Mouse (Mus musculus): ENCODE data around the gene Gcnt2. TPM values are rescaled to one million over a fixed set of nuclear protein-coding genes. Genes with fewer than 3 reads are reported as not detected.

The Gcnt2 gene
- not detected in 2 replicates for polyA plus RNA-seq (2012; ENCODE audit: insufficient read depth, insufficient read length, low replicate concordance, missing spikeins)

- peak within 1 kb of the TSS; percentile 44 for H3K4me3 ChIP-seq (ENCODE audit: insufficient read depth, low read depth, low read length)
- H3K27ac ChIP-seq (ENCODE audit: insufficient read depth, low read depth, low read length): peak within 1 kb of the TSS; percentile 47
- H3K4me1 ChIP-seq (ENCODE audit: control insufficient read depth, insufficient read depth, low read length): peaks cover 9% of the 10 kb centered on the region
- no peak for TF ChIP-seq CTCF (IDR thresholded peaks at IDR 0.05; ENCODE audit: insufficient read depth, low read depth, low read length)
- TF ChIP-seq POLR2A (IDR thresholded peaks at IDR 0.05; ENCODE audit: insufficient read depth, low read depth, low read length): no peak
- WGBS: 34% methylated on average over 22 of the region's 22 CpGs
Measured at GRCm38 (mm10) chr13:40859652-40860399, at the start of gene Gcnt2. Gene Gcnt2 (plus strand): TSS chr13:40859754.

- WGBS: 70% methylated on average over 1 of the region's 1 CpGs
- TF ChIP-seq POLR2A (IDR thresholded peaks at IDR 0.05; ENCODE audit: insufficient read depth, low read depth, low read length): no peak
- no peak for TF ChIP-seq CTCF (IDR thresholded peaks at IDR 0.05; ENCODE audit: insufficient read depth, low read depth, low read length)
- Histone ChIP-seq H3K4me1 (ENCODE audit: control insufficient read depth, insufficient read depth, low read length) (no peaks in the 10 kb centered on the region), H3K27ac (ENCODE audit: insufficient read depth, low read depth, low read length) (no peak overlapping the region), H3K4me3 (ENCODE audit: insufficient read depth, low read depth, low read length) (no peak overlapping the region)
Measured at GRCm38 (mm10) chr13:40820617-40821016, 38.9 kb upstream of the Gcnt2 start.

GRCm38 (mm10) chr13:40821911-40822310 is 37.6 kb upstream of the Gcnt2 start:
- Histone ChIP-seq H3K27ac (ENCODE audit: insufficient read depth, low read depth, low read length) (no peak overlapping the region), H3K4me1 (ENCODE audit: control insufficient read depth, insufficient read depth, low read length) (no peaks in the 10 kb centered on the region), H3K4me3 (ENCODE audit: insufficient read depth, low read depth, low read length) (no peak overlapping the region)
- WGBS: 81% methylated on average over 2 of the region's 2 CpGs
- TF ChIP-seq CTCF (IDR thresholded peaks at IDR 0.05; ENCODE audit: insufficient read depth, low read depth, low read length) (no peak), POLR2A (IDR thresholded peaks at IDR 0.05; ENCODE audit: insufficient read depth, low read depth, low read length) (no peak)

GRCm38 (mm10) chr13:40841146-40841787 is 18.3 kb upstream of the Gcnt2 start:
- H3K4me3 ChIP-seq (ENCODE audit: insufficient read depth, low read depth, low read length): no peak overlapping the region
- whole genome bisulfite sequencing: 79% methylated on average over 10 of the region's 10 CpGs
- no peak overlapping the region for H3K27ac ChIP-seq (ENCODE audit: insufficient read depth, low read depth, low read length)
- no peaks in the 10 kb centered on the region for H3K4me1 ChIP-seq (ENCODE audit: control insufficient read depth, insufficient read depth, low read length)
- no peak for TF ChIP-seq CTCF (IDR thresholded peaks at IDR 0.05; ENCODE audit: insufficient read depth, low read depth, low read length)
- no peak for TF ChIP-seq POLR2A (IDR thresholded peaks at IDR 0.05; ENCODE audit: insufficient read depth, low read depth, low read length)

GRCm38 (mm10) chr13:40842141-40842540 is 17.4 kb upstream of the Gcnt2 start:
- 25% methylated on average over 1 of the region's 1 CpGs for WGBS
- Histone ChIP-seq H3K4me3 (ENCODE audit: insufficient read depth, low read depth, low read length) (no peak overlapping the region), H3K27ac (ENCODE audit: insufficient read depth, low read depth, low read length) (no peak overlapping the region), H3K4me1 (ENCODE audit: control insufficient read depth, insufficient read depth, low read length) (no peaks in the 10 kb centered on the region)
- TF ChIP-seq POLR2A (IDR thresholded peaks at IDR 0.05; ENCODE audit: insufficient read depth, low read depth, low read length): no peak
- TF ChIP-seq CTCF (IDR thresholded peaks at IDR 0.05; ENCODE audit: insufficient read depth, low read depth, low read length): no peak

- Histone ChIP-seq H3K4me1 (ENCODE audit: control insufficient read depth, insufficient read depth, low read length) (no peaks in the 10 kb centered on the region), H3K4me3 (ENCODE audit: insufficient read depth, low read depth, low read length) (no peak overlapping the region), H3K27ac (ENCODE audit: insufficient read depth, low read depth, low read length) (no peak overlapping the region)
- WGBS: 13% methylated on average over 5 of the region's 5 CpGs
- TF ChIP-seq CTCF (IDR thresholded peaks at IDR 0.05; ENCODE audit: insufficient read depth, low read depth, low read length): no peak
- no peak for TF ChIP-seq POLR2A (IDR thresholded peaks at IDR 0.05; ENCODE audit: insufficient read depth, low read depth, low read length)
Measured at GRCm38 (mm10) chr13:40843418-40844067, 16.0 kb upstream of the Gcnt2 start.

- TF ChIP-seq CTCF (IDR thresholded peaks at IDR 0.05; ENCODE audit: insufficient read depth, low read depth, low read length) (no peak), POLR2A (IDR thresholded peaks at IDR 0.05; ENCODE audit: insufficient read depth, low read depth, low read length) (no peak)
- H3K4me1 ChIP-seq (ENCODE audit: control insufficient read depth, insufficient read depth, low read length): no peaks in the 10 kb centered on the region
- H3K27ac ChIP-seq (ENCODE audit: insufficient read depth, low read depth, low read length): no peak overlapping the region
- H3K4me3 ChIP-seq (ENCODE audit: insufficient read depth, low read depth, low read length): no peak overlapping the region
- 94% methylated on average over 5 of the region's 5 CpGs for WGBS
Measured at GRCm38 (mm10) chr13:40844144-40844543, 15.4 kb upstream of the Gcnt2 start.

GRCm38 (mm10) chr13:40845951-40846350 is 13.6 kb upstream of the Gcnt2 start:
- no peak for TF ChIP-seq POLR2A (IDR thresholded peaks at IDR 0.05; ENCODE audit: insufficient read depth, low read depth, low read length)
- no peak for TF ChIP-seq CTCF (IDR thresholded peaks at IDR 0.05; ENCODE audit: insufficient read depth, low read depth, low read length)
- WGBS: 63% methylated on average over 6 of the region's 6 CpGs
- H3K4me1 ChIP-seq (ENCODE audit: control insufficient read depth, insufficient read depth, low read length): no peaks in the 10 kb centered on the region
- no peak overlapping the region for H3K27ac ChIP-seq (ENCODE audit: insufficient read depth, low read depth, low read length)
- H3K4me3 ChIP-seq (ENCODE audit: insufficient read depth, low read depth, low read length): no peak overlapping the region

GRCm38 (mm10) chr13:40846375-40846774 is 13.2 kb upstream of the Gcnt2 start:
- Histone ChIP-seq H3K27ac (ENCODE audit: insufficient read depth, low read depth, low read length) (no peak overlapping the region), H3K4me3 (ENCODE audit: insufficient read depth, low read depth, low read length) (no peak overlapping the region), H3K4me1 (ENCODE audit: control insufficient read depth, insufficient read depth, low read length) (no peaks in the 10 kb centered on the region)
- WGBS: 66% methylated on average over 9 of the region's 9 CpGs
- TF ChIP-seq CTCF (IDR thresholded peaks at IDR 0.05; ENCODE audit: insufficient read depth, low read depth, low read length) (no peak), POLR2A (IDR thresholded peaks at IDR 0.05; ENCODE audit: insufficient read depth, low read depth, low read length) (no peak)

Data from olfactory bulb, adult 2 months (tissue).